Mouse (Mus musculus): ENCODE data around the gene Ltf. TPM values are rescaled to one million over a fixed set of nuclear protein-coding genes. Genes with fewer than 3 reads are reported as not detected.

The Ltf gene
- not detected for polyA plus RNA-seq (2017; shearing (Covaris generic))

GRCm38 (mm10) chr9:111019022-111019421 is at the start of gene Ltf:
Gene Ltf, plus strand, starts transcription at chr9:111019271.

GRCm38 (mm10) chr9:110990204-110990603 is 28.9 kb upstream of the Ltf start, which contains the start of gene Rtp3:
Gene Rtp3, minus strand, starts transcription at chr9:110990583.

DNA sequence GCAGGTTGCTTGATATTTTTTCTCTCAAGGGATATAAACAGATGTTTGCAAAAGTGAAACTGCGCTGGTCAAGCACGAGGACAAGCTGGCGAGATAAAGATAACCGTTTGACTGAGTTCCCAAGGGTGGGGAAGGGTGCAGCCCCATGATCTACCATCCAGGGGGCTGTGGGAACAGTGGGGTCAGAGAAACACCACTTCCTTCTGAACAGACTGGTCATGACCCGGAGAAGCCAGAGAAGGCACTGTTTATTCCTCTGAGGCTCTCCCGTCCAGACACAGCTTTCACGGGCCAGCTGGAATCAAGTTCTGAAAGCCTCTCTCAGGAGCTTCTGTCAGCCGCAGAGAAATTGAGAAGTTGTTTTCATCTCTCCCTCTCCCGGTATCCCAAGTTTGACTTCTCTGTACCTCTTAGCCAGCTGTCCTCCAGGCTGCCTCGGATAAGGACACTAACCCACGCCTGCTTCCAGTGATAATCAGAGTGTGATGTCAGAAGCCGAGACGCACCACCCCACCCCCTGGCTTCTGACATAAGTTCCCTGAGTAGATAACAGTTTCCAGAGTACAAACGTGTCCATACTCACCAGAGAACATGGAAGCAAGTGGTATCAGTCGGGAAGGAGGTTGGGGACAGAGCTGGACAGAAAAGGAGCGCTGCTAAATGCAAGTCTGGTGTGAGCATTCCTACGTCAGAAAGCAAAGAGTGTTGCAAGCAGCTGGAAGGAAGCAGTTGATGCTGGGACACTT is 37.9 kb downstream of the Ltf start, which contains the start of gene Ccrl2:
Ccrl2 (minus strand) TSS at position 722 of the 746 bp plus-strand sequence.

Other genes starting within 250 kb of the Ltf start
- gene Prss42, start 221.1 kb upstream of the Ltf start, polyA plus RNA-seq (2017; shearing (Covaris generic)) = not detected
- not detected for gene Prss44, start 205.3 kb upstream of the Ltf start, polyA plus RNA-seq (2017; shearing (Covaris generic))
- not detected for gene Prss43, start 192.6 kb upstream of the Ltf start, polyA plus RNA-seq (2017; shearing (Covaris generic))
- not detected for gene Prss45, start 184.7 kb upstream of the Ltf start, polyA plus RNA-seq (2017; shearing (Covaris generic))
- gene Prss46, start 174.8 kb upstream of the Ltf start, polyA plus RNA-seq (2017; shearing (Covaris generic)) = not detected
- 0.32 TPM for gene Prss50, start 161.3 kb upstream of the Ltf start, polyA plus RNA-seq (2017; shearing (Covaris generic))
- gene Als2cl, start 139.4 kb upstream of the Ltf start, polyA plus RNA-seq (2017; shearing (Covaris generic)) = 39.7 TPM
- 2.4 TPM for gene Tmie, start 139.2 kb upstream of the Ltf start, polyA plus RNA-seq (2017; shearing (Covaris generic))
- gene Fam240a, start 102.4 kb upstream of the Ltf start, polyA plus RNA-seq (2017; shearing (Covaris generic)) = not detected
- 2.8 TPM for gene Tdgf1, start 73.1 kb upstream of the Ltf start, polyA plus RNA-seq (2017; shearing (Covaris generic))
- gene Lrrc2, start 67.7 kb upstream of the Ltf start, polyA plus RNA-seq (2017; shearing (Covaris generic)) = 0.15 TPM
- not detected for gene Rtp3, start 28.7 kb upstream of the Ltf start, polyA plus RNA-seq (2017; shearing (Covaris generic))
- 20.9 TPM for gene Ccrl2, start 38.2 kb downstream of the Ltf start, polyA plus RNA-seq (2017; shearing (Covaris generic))
- 8.3 TPM for gene Lrrfip2, start 98.3 kb downstream of the Ltf start, polyA plus RNA-seq (2017; shearing (Covaris generic))

All from activated CD4-positive, CD25-positive, alpha-beta regulatory T cell, adult 9 weeks (primary cell).